Mouse (Mus musculus) ovary, adult 2 months (tissue): ENCODE data around the gene Cenpm. TPM values are rescaled to one million over a fixed set of nuclear protein-coding genes. Genes with fewer than 3 reads are reported as not detected.

Experiments
- polyA plus RNA-seq: library from polyadenylated mRNA; depleted of rRNA; stranded (reverse); fragments of >200 nt; gene quantifications from 2 replicates; pipeline ENCODE4 v1.2.3, GENCODE M21; 2012; rRNA removed

Cenpm gene
- polyA plus RNA-seq = 32.5 and 34.3 TPM in 2 replicates

DNA sequence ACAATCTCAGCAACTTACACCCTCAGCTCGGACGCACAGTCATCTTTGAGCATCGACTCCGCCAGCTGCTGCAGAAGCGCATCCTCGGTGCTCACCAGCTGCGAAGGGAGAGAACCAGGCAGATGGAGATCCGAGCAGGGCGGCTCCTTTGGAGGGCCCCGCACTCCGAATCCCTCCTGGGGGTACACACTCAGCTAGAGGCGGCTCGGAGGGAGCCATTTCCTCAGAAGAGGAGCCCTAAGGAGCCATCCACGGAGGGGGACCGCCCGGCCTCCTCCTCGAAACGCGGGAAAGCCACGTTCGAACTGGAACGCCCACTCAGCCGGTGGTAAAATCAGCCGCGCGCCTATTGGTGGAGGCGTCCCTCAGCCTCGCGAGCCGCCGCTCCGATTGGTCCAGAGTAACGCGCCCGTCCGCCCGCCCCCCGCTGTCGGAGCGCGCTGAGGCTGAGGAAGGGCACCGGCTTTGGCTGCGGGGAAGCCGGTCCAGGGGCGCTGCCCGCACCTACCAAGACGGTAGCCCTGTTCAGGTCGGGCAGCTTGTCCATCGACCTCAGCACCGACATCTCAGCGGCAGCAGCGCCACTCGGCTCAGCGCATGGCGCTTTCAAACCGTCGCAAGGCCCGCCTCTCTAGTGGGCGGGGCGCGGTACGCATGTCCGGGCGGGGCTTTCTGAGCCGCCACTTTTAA is at the start of gene Cenpm:
Gene Cenpm (minus strand): TSS at position 634 of the 690 bp plus-strand sequence.

DNA sequence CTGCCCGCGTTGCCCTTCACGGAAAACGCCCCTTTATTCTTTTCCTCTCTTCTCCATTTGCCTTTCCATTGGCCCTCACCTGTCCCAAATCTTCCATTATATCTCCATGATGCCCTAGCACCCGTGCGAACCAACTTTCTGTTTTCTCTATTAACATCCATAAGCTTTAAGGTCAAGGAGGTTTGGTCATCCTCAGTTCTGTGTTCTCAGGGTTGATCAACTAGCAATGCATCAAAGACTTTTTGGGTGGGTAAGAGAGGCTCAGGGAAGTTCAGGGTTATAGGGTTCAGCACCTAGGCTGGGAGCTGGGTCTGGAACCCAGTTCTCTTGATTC is 30.0 kb upstream of the Cenpm start, which contains the start of gene Sept3:
Gene Sept3 (plus strand): TSS at position 301 of the 334 bp plus-strand sequence.

DNA sequence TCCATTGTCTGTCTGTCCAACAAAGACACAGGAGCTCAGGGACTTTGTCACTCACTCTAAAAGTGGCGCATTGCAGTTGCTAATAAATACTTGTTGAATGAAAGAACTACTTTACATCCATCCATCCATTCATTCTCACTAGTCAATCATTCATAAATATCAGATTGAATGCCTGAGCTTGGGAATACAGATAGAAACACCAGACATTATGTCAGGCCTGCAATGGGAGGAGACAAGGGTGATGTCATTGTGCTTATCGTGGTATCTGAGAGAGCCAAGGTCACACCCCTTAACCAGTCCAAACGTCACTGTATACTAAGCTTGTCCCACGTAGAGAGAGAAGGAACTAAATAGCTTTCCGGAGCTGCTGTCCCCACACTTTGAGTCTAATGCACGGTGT is 7.5 kb upstream of the Cenpm start, which contains the start of gene 1500009C09Rik:
Gene 1500009C09Rik (plus strand): TSS at position 301 of the 400 bp plus-strand sequence.

DNA sequence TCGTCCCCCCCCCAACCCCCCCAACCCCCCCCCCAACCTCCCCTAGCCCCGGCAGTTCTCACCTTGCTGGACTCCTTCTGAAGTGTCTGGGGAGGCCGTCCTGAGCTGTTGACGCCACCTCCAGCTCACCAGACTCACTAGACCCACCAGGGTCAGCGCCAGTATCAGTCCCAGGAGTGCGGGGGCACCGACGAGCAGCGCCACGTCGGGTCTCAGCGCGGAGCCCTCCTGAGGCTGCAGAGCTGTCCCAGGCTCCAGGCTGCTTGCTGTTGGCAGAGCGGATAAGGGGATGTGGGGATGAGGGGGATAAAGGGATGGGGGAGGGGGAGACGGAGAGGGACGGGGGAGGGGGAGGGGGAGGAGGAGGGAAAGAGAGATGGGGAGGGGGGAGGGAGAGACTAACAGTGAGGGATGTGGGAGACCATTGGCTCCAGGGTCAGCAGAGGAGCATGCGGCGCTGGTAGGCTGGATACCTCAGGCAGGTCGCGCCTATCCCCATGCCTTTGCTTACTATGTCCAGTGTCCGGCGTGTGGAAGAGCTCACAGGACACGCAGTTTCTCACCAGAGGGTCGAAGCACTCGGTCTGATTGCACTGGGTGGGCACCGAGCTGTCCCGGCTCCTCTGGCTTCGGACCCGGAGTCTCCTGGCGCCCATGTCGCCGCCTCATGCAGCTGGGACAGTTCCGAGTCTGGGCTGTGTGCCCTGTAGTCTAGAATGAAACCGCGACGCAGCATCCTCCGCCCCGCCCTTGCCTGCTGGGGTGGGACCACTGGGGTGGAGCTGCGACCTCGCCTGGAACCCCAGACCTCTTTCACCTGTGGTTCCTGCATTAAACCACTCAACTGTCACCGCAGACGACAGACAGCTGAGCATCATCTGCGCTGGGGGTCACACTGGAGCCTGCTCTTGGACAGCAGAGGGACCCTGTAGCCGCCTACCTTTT is 20.6 kb downstream of the Cenpm start, which contains the start of gene Tnfrsf13c:
Gene Tnfrsf13c (minus strand): TSS at position 713 of the 945 bp plus-strand sequence.

GRCm38 (mm10) chr15:82212752-82213063 is 31.8 kb downstream of the Cenpm start, which contains the start of gene Shisa8:
Gene Shisa8 (minus strand): TSS chr15:82212815.

Other genes starting within 250 kb of the Cenpm start
- 30.1 and 30.3 TPM in 2 replicates for gene Desi1, start 210.9 kb downstream of the Cenpm start, polyA plus RNA-seq
- 67.2 and 91.8 TPM in 2 replicates for gene Snu13, start 197.2 kb downstream of the Cenpm start, polyA plus RNA-seq
- not detected in 2 replicates for gene 4930407I10Rik, start 185.6 kb downstream of the Cenpm start, polyA plus RNA-seq
- not detected in 2 replicates for gene Mei1, start 174.8 kb downstream of the Cenpm start, polyA plus RNA-seq
- gene Ccdc134, start 116.8 kb downstream of the Cenpm start, polyA plus RNA-seq = 11.3 and 13.1 TPM in 2 replicates
- 200 and 245 TPM in 2 replicates for gene Srebf2, start 97.6 kb downstream of the Cenpm start, polyA plus RNA-seq
- gene Shisa8, start 31.9 kb downstream of the Cenpm start, polyA plus RNA-seq = 22.3 and 47.9 TPM in 2 replicates
- gene Tnfrsf13c, start 20.4 kb downstream of the Cenpm start, polyA plus RNA-seq = 0.60 and 1.7 TPM in 2 replicates
- 0.14 and 0.42 TPM in 2 replicates for gene 1500009C09Rik, start 7.6 kb upstream of the Cenpm start, polyA plus RNA-seq
- 1.1 and 1.9 TPM in 2 replicates for gene Sept3, start 30.1 kb upstream of the Cenpm start, polyA plus RNA-seq
- 0.18 and 0.24 TPM in 2 replicates for gene Wbp2nl, start 54.2 kb upstream of the Cenpm start, polyA plus RNA-seq
- gene Naga, start 94.2 kb upstream of the Cenpm start, polyA plus RNA-seq = 137 and 176 TPM in 2 replicates
- gene Pheta2, start 94.2 kb upstream of the Cenpm start, polyA plus RNA-seq = 4.0 and 4.1 TPM in 2 replicates
- 213 and 227 TPM in 2 replicates for gene Smdt1, start 94.2 kb upstream of the Cenpm start, polyA plus RNA-seq
- gene Ndufa6, start 109.6 kb upstream of the Cenpm start, polyA plus RNA-seq = 405 and 527 TPM in 2 replicates
- 71.5 and 79.2 TPM in 2 replicates for gene Cyp2d22, start 135.5 kb upstream of the Cenpm start, polyA plus RNA-seq
- not detected in 2 replicates for gene Cyp2d11, start 149.3 kb upstream of the Cenpm start, polyA plus RNA-seq
- gene Cyp2d10, start 162.4 kb upstream of the Cenpm start, polyA plus RNA-seq = 0.24 and 1.1 TPM in 2 replicates
- 0.08 TPM in 1 of 2 replicates, not detected in the other for gene Cyp2d9, start 188.7 kb upstream of the Cenpm start, polyA plus RNA-seq